Mouse (Mus musculus) spleen, adult 2 months (tissue): ENCODE results near the gene Slc8b1.

Experiments
- CTCF ChIP-seq: fragments of 200-500 bp; IDR thresholded peaks from 2 replicates; pipeline ENCODE4 v1.5.1; 2011; ENCODE audit warnings: mild to moderate bottlenecking, inconsistent platforms; ENCODE audit not compliant: insufficient read depth, insufficient read length, insufficient replicate concordance; ENCODE audit errors: extremely low read depth
- POLR2A ChIP-seq: fragments of 200-500 bp; IDR thresholded peaks from 2 replicates; pipeline ENCODE4 v1.6.1; 2011; ENCODE audit warnings: low read depth, low read length, inconsistent platforms

DNA sequence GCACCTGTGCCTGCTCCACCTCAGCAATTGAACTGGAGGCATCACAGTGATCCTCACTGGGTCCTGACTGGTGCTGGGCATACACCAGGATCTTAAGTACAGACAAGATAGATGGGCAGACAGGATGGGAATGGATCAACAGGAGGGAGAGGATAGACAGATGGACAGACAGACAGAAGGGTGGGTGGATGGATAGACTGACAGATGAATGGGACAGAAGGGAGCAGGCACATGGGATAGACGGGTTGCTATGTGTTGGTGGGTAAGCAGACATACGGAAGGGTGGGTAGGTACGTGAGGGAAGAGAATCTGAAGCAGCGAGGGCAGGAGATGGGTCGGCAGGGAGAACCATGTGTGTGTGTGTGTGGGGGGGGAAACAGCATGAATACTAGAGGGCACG, 17.5 kb upstream of the Slc8b1 start:
- no peak for TF ChIP-seq CTCF
- TF ChIP-seq POLR2A: no peak
